Mouse (Mus musculus) CH12.LX (cell line): ENCODE measurements around the gene Hist1h2ae.

Experiments used
- BHLHE40 ChIP-seq: IDR thresholded peaks from 2 replicates; pipeline ENCODE4 v1.6.1; 2011; ENCODE audit warnings: mild to moderate bottlenecking, low read depth, low read length, improper control_type of control experiment
- ELF1 ChIP-seq: IDR thresholded peaks from 2 replicates; pipeline ENCODE4 v1.6.1; 2014; ENCODE audit warnings: low read depth, mild to moderate bottlenecking, inconsistent platforms, low read length, improper control_type of control experiment
- JUND ChIP-seq: conservative IDR thresholded peaks from 2 replicates; pipeline ENCODE4 v1.6.1; 2011; ENCODE audit warnings: low read depth, low read length, improper control_type of control experiment
- PAX5 ChIP-seq: IDR thresholded peaks from 2 replicates; pipeline ENCODE4 v1.6.1; 2012; ENCODE audit warnings: low read length, inconsistent platforms, mixed read lengths
- POLR2A ChIP-seq: IDR thresholded peaks from 2 replicates; pipeline ENCODE4 v1.6.1; 2011; ENCODE audit warnings: low read depth, mild to moderate bottlenecking, improper control_type of control experiment, low read length

DNA sequence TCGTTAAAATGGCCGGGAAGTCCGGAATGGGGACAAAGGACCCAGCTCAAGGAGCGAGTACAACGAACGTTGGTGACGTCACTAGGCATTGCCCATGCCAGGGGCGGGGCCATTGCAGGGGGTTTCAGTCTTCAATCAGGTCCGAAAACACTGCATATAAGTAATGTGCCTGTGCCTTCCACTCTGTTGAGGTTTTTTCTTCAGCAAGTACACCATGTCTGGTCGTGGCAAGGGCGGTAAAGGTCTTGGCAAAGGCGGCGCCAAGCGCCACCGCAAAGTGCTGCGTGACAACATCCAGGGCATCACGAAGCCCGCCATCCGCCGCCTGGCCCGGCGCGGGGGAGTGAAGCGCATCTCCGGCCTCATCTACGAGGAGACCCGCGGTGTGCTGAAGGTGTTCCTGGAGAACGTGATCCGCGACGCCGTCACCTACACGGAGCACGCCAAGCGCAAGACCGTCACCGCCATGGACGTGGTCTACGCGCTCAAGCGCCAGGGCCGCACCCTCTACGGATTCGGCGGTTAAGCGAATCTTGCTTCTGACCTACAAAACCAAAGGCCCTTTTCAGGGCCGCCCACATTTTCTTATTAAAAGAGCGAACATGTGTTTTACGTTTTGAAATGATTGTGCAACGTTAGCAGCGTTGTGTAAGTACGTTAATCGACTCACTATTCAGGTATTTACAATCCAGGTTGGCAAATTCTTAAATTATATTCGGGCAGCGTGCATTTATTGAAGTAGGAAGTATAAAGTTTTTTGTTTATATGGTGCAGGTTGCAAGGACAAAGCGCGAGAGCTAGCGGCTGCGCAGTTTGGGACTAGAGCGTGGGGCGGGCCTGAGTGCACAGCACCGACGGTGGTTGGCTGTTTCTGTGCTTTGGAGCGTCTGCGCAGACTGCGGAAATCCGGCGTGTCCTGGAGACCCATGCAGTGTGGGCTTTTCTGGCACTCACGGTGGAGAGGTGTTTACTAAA, 39.8 kb downstream of the Hist1h2ae start, which contains the start of gene Hist1h4h:
- TF ChIP-seq ELF1, result peak; percentile 94
- peak; percentile 53 for TF ChIP-seq BHLHE40
- TF ChIP-seq POLR2A, result peak; percentile 97
- 0 out of 2 replicates have a peak, but pooled peaks have one; percentile 20 for TF ChIP-seq JUND
- no peak for TF ChIP-seq PAX5
